Mouse (Mus musculus) embryonic facial prominence, embryonic 11.5 days (tissue): ENCODE measurements around the gene Fmnl3. TPM values are rescaled to one million over a fixed set of nuclear protein-coding genes. Genes with fewer than 3 reads are reported as not detected.

ENCODE experiments used
- ATAC-seq: fragments of 200-750 bp; cut with Nextera tagmentation; replicated peaks from 2 replicates; pipeline ENCODE4 v1.8.0; 2017; ENCODE audit warnings: low read depth; ENCODE audit not compliant: insufficient number of reproducible peaks, low FRiP score, low TSS enrichment
- DNase-seq: peaks from one replicate; pipeline ENCODE4 v3.0.0-alpha.2; 2015; ENCODE audit warnings: low spot score
- H3K27ac ChIP-seq: fragments of 300-500 bp; sonication (generic); replicated peaks from 2 replicates; pipeline ENCODE4 v1.5.1; 2014; ENCODE audit warnings: mild to moderate bottlenecking, low read depth, low read length, control low read depth
- H3K27me3 ChIP-seq: fragments of 300-500 bp; sonication (generic); 2 replicates; pipeline ENCODE4 v1.6.1; 2014; ENCODE audit warnings: mild to moderate bottlenecking, low read length, moderate library complexity, mixed read lengths; ENCODE audit not compliant: control insufficient read depth, insufficient read depth
- H3K36me3 ChIP-seq: fragments of 300-500 bp; sonication (generic); replicated peaks from 2 replicates; pipeline ENCODE4 v1.6.1; 2014; ENCODE audit warnings: low read depth, mild to moderate bottlenecking, low read length, moderate library complexity, mixed read lengths; ENCODE audit not compliant: control insufficient read depth, insufficient read depth
- H3K4me1 ChIP-seq: fragments of 300-500 bp; sonication (generic); 2 replicates; pipeline ENCODE4 v1.6.1; 2014; ENCODE audit warnings: low read length, mixed read lengths; ENCODE audit not compliant: control insufficient read depth, insufficient read depth
- H3K4me2 ChIP-seq: fragments of 300-500 bp; sonication (generic); 2 replicates; pipeline ENCODE4 v1.6.1; 2014; ENCODE audit warnings: low read depth, mild to moderate bottlenecking, control low read depth, low read length, moderate library complexity
- H3K4me3 ChIP-seq: fragments of 300-500 bp; sonication (generic); 2 replicates; pipeline ENCODE4 v1.5.1; 2014; ENCODE audit warnings: low read depth, low read length, control low read depth
- H3K9ac ChIP-seq: fragments of 300-500 bp; sonication (generic); replicated peaks from 2 replicates; pipeline ENCODE4 v1.6.1; 2014; ENCODE audit warnings: mild to moderate bottlenecking, control low read depth, low read length
- H3K9me3 ChIP-seq: fragments of 300-500 bp; sonication (generic); replicated peaks from 2 replicates; pipeline ENCODE4 v1.6.1; 2016; ENCODE audit warnings: mild to moderate bottlenecking, low read length, inconsistent platforms, mixed read lengths; ENCODE audit not compliant: control insufficient read depth
- WGBS: fragments of 180-500 bp; shearing (Covaris S2); extraction: QIAGEN DNeasy Blood & Tissue Kit; methylation state at CpG from one replicate; pipeline ENCODE4 v1.1.7; 2014; 5-methylcytosine and 5-hydroxymethylcytosine counted together
- polyA plus RNA-seq: library from polyadenylated mRNA; unstranded; fragments of >200 nt; fragmentation: Nextera tagmentation; extraction: Ambion mirVana; gene quantifications from 2 replicates; pipeline ENCODE4 v1.2.1, GENCODE M21; 2014

The Fmnl3 gene
- polyA plus RNA-seq, 1 experiment from 2014 or later: 17.6 TPM

DNA sequence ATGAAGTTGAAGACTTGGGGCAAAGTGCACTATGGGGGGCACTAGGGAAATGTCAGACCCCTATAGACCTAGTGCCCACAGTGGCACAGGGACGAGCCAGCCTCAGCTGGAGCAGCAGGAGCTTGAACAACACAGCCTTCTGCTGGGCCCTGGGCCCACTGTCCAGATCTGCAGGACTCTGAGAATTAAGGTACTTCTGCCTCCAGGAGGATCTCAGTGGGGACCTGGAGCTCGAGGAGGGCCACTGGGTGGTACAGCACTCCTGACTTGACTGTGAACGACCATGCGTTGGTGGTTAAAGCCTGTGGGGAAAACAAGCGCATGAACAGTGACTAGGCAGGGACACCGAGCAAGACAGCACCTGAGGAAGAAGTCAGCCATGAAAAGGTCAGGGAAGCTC, 52.2 kb downstream of the Fmnl3 start:
- Histone ChIP-seq H3K36me3 (peaks cover 12% of the 10 kb centered on the region), H3K4me2 (no peak overlapping the region), H3K4me1 (no peaks in the 10 kb centered on the region), H3K9me3 (no peaks in the 10 kb centered on the region), H3K4me3 (no peak overlapping the region), H3K27ac (no peak overlapping the region), H3K9ac (no peak overlapping the region), H3K27me3 (no peaks in the 10 kb centered on the region)
- no peak for DNase-seq
- ATAC-seq: no peak
- WGBS: 86% methylated on average over 6 of the region's 6 CpGs

DNA sequence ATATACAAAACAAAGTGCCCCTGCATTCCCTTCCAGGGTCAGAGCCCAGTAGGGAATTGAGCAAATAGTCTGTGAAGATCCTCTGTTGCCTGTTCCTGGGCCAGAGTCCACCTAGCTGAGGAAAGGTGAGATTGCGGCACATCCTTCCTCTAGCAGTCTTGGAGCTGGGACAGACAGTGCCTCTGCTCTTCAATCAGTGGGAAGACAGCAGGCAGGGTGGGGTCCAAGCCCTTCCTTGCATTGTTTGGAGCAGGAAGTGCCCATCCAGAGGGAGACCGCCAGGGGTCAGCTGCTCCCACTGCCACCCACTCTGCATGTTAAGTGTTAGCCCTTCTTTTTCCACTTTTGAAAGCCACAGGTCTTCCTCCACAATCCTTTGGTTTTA, 53.0 kb downstream of the Fmnl3 start:
- Histone ChIP-seq H3K9ac (no peak overlapping the region), H3K4me2 (no peak overlapping the region), H3K9me3 (no peaks in the 10 kb centered on the region), H3K27ac (no peak overlapping the region), H3K4me3 (no peak overlapping the region), H3K4me1 (no peaks in the 10 kb centered on the region), H3K36me3 (peaks cover 12% of the 10 kb centered on the region), H3K27me3 (no peaks in the 10 kb centered on the region)
- WGBS: 69% methylated on average over 2 of the region's 2 CpGs
- no peak for DNase-seq
- ATAC-seq: no peak

DNA sequence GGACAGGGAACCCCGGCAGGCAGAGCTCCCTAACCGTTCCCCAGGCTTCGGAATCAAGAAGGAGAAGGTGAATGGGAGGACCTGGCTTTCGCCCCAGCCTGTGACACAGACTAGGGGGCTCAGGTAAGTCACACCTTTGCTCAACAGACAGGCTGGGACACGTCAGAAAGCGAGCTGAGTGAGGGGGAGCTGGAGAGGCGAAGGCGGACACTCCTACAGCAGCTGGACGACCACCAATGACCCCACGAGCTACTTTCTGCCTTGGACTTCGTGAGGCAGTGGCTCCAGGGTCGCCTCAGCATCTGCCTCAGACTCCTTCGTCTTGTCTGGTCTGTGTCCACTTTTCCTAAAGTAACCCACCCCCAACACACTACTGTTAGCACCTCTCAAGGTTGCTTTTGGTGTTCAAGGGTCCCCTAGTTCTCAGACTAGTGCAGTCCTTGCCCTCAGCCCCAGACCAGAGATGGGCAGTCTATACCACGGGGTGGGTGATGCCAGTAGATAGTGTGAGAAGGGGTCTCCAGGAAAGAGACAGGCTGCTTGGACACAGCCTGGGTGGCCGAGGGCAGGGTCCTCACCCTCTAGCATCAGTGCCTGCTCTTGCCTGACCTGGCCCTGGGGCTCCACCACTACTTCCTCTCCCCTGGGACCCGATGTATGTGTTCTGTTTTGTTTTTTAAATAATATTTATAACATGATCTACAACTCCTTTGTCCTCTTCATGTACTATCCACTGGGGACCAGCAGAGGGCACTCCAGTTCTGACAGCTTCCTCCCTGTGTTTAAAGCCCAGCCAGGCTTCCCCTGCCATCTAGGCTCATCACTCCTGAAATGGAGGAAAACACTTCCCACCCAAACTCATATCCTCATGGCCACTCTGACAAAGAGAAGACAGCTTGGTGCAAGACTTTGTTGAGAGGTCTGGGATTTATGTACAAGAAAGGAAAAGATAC, 53.7 kb downstream of the Fmnl3 start:
- DNase-seq (peak; percentile 82), ATAC-seq (peak; percentile 58)
- WGBS: 79% methylated on average over 16 of the region's 16 CpGs
- Histone ChIP-seq H3K9me3 (no peaks in the 10 kb centered on the region), H3K4me2 (no peak overlapping the region), H3K27me3 (no peaks in the 10 kb centered on the region), H3K27ac (peak overlapping the region; percentile 52; the same call in 1 of the 2 replicates), H3K4me3 (no peak overlapping the region), H3K9ac (peak overlapping the region; percentile 26; the same call in 1 of the 2 replicates), H3K36me3 (peaks cover 10% of the 10 kb centered on the region), H3K4me1 (no peaks in the 10 kb centered on the region)

DNA sequence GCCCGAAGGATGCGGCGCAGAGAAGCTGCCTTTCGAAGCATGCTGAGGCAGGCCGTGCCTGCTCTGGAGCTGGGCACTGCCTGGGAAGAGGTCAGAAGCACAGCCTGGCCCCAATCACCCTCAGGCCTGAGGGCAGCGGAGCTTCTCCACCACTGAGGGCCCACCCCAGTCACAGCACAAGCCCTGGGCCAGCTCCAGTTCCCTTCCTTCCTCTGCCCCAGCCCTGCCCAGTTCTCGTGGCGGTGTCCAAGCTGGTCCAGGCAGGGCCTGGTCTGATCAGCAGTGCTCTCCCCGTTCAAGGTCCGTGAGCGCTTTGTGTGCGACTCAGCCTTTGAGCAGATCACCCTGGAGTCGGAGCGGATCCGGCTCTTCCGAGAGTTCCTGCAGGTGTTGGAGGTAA, 55.4 kb downstream of the Fmnl3 start:
- no peak overlapping the region for H3K27ac ChIP-seq
- WGBS: 91% methylated on average over 16 of the region's 16 CpGs

DNA sequence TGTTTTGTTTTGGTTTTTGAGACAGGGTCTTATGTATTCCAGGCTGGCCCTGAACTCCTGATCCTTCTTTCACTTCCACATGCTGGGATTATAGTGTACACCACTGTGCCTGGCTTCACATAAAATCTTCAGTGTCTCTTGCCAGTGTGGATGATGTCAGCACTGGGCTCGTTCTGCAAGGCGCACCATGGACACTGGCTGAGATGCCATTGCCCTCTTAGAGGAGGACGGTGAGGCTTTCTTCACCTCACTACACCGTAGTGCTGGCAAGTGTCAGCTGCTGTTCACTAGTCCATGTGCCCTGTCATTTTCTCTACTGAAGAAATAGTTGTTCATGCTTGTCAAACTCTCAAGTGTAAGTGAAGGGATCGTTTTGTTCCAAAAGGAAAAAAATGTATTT, 59.7 kb downstream of the Fmnl3 start:
- Histone ChIP-seq H3K27ac (no peak overlapping the region), H3K27me3 (no peaks in the 10 kb centered on the region), H3K9ac (no peak overlapping the region), H3K4me1 (no peaks in the 10 kb centered on the region), H3K36me3 (peaks cover 29% of the 10 kb centered on the region), H3K4me2 (no peak overlapping the region), H3K9me3 (no peaks in the 10 kb centered on the region), H3K4me3 (no peak overlapping the region)
- DNase-seq: no peak
- 89% methylated on average over 5 of the region's 5 CpGs for WGBS
- no peak for ATAC-seq

More for the DNA sequence above, 55.4 kb downstream of the Fmnl3 start:
- DNase-seq (no peak), ATAC-seq (no peak)
- Histone ChIP-seq H3K4me3 (no peak overlapping the region), H3K4me1 (no peaks in the 10 kb centered on the region), H3K36me3 (peaks cover 4% of the 10 kb centered on the region), H3K9me3 (no peaks in the 10 kb centered on the region), H3K9ac (no peak overlapping the region), H3K27me3 (no peaks in the 10 kb centered on the region), H3K4me2 (no peak overlapping the region)

DNA sequence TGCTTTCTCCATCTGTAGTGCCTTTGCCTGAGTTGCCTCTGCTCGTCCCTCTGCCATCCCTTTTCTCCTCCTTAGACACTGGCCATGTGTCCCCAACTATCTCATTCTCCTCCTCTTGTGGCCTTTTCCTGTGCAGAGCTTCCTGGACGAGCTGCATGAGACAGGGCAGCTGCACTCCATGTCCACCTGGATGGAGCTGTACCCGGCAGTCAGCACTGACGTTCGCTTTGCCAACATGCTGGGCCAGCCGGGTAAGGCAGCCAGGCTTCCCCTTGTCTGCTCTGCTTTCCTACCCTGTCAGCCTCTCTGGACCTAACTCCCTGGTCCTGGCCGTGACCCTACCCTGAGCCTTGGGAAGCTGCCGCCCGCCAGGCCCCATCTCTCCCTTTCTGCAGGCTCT, 60.7 kb downstream of the Fmnl3 start:
- no peak overlapping the region for H3K27ac ChIP-seq
- H3K4me1 ChIP-seq: no peaks in the 10 kb centered on the region
- WGBS: 90% methylated on average over 9 of the region's 9 CpGs
- no peak overlapping the region for H3K9ac ChIP-seq
- H3K36me3 ChIP-seq: peaks cover 37% of the 10 kb centered on the region
- no peak overlapping the region for H3K4me2 ChIP-seq
- no peak for ATAC-seq
- H3K27me3 ChIP-seq: no peaks in the 10 kb centered on the region
- DNase-seq: no peak
- no peaks in the 10 kb centered on the region for H3K9me3 ChIP-seq
- no peak overlapping the region for H3K4me3 ChIP-seq

DNA sequence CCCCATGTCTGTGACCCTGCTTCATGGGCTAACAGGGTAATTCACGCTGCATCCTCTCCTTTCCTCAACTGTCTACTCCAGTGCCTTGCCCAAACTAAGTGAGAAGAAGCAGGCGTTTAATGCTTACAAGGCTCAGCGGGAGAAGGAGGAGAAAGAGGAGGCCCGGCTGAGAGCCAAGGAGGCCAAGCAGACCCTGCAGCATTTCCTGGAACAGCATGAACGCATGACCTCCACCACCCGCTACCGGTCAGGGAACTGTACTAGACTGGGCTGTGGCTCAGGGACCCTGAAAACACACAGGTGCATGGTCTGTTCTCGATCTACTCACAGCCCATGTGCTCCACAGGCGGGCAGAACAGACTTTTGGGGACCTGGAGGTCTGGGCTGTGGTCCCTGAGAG, 62.8 kb downstream of the Fmnl3 start:
- DNase-seq (no peak), ATAC-seq (no peak)
- Histone ChIP-seq H3K9me3 (no peaks in the 10 kb centered on the region), H3K4me1 (no peaks in the 10 kb centered on the region), H3K4me3 (no peak overlapping the region), H3K9ac (no peak overlapping the region), H3K27ac (no peak overlapping the region), H3K36me3 (peaks cover 34% of the 10 kb centered on the region), H3K4me2 (no peak overlapping the region), H3K27me3 (no peaks in the 10 kb centered on the region)
- 86% methylated on average over 9 of the region's 9 CpGs for WGBS

DNA sequence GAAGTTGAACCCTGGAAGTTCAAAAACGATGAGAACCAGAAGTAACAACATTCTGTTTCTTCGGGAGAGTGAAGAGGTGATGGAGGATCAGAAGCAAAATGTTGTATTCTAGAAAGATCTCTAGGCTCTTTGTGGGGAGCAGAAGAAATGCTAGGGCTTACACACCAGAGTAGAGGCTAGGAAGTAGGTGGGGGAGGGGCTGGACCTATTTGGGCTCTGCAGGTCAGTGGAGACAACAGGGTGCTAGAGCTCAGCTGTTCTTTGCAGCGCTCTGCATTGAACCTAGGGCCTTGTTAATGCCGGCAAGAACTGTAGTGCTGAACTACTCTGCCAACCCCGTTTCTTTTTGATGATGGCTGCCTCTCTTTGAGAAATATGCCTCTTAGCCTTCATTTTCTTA, 74.1 kb downstream of the Fmnl3 start:
- 46% methylated on average over 5 of the region's 5 CpGs for WGBS
- no peak overlapping the region for H3K9ac ChIP-seq
- DNase-seq: no peak

More for the DNA sequence above, 74.1 kb downstream of the Fmnl3 start:
- Histone ChIP-seq H3K36me3 (no peaks in the 10 kb centered on the region), H3K9me3 (no peaks in the 10 kb centered on the region), H3K4me1 (no peaks in the 10 kb centered on the region), H3K27me3 (no peaks in the 10 kb centered on the region), H3K27ac (no peak overlapping the region), H3K4me3 (no peak overlapping the region), H3K4me2 (no peak overlapping the region)
- ATAC-seq: no peak
